8 mouse cellular contexts compared by ENCODE assay signal in the genomic region with DNA sequence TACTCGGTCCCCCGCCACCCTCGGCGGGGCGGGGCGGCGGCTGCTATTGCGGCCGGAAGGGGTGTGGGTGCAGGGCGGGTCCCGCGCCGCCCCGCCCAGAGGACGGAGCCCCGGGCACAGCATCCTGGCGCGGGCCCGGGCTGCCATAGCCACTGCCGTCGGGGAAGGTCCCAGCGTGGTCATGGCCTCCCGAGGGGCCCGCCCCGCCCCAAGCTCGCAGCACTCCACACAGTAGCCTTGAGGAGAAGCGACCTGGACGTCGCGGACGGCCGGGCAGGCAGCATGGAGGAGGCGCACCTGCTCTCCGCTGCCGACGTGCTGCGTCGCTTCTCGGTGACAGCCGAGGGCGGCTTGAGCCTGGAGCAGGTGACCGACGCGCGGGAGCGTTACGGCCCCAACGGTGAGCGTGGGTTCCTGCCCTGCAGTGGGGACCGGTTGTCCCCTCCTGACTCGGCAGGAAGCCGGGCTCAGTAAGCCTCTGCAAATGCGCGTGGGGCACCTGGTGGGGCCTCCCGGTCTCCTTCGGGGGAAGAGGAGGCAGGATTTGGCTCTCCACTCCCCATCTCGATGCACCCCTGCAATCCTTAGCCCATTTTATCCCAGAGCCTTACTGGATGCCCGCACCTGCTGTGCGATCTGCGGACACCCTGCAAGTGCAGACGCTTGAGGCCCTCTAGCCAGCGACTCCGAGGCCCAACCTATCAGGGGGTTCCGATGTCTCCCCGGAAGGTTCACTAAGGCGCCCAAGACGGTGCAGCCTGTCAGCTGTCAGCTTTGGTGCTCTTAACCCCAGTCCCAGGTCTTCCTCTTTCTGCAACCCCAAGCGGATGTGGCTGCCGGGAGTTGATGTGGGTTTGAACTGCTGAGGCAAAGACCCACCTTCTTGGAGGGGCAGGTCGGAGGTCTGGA. TPM values are rescaled to one million over a fixed set of nuclear protein-coding genes. Genes with fewer than 3 reads are reported as not detected.
DNase-seq lines count a peak whose midpoint lies in the region; ATAC-seq and TF ChIP-seq lines count a peak whose summit lies in the region.

Atp2a3 (plus strand) TSS at position 98 of the 909 bp plus-strand sequence.

- in situ Hi-C loops in CH12.LX (cut with MboI; ENCODE audit: low pct_ligation_motif_present, low pct_unique_long_range_greater_than_20kb, low sequenced_read_pairs): no loop called here

- H3K9ac ChIP-seq in CH12.LX (ENCODE audit: insufficient read depth, low read depth): peak within 1 kb of the TSS; percentile 68

- DNase-seq in CH12.LX (ENCODE audit: extremely low read depth): peak; percentile 78
- peak; percentile 30 to 44 for DNase-seq in heart, adult 9 months (ENCODE audit: low spot score in 2 of 2)
- peak; percentile 56 for DNase-seq in kidney, postnatal 10 days
- peak; percentile 90 to 91 for DNase-seq in spleen, postnatal 36 days (ENCODE audit: low spot score in 2 of 2)
- DNase-seq in urinary bladder, postnatal 4 days (ENCODE audit: low spot score in 2 of 2): no peak

- peaks cover 37 to 83% of the 10 kb centered on the region in 2 experiments for H3K4me1 ChIP-seq in CH12.LX (ENCODE audit: control insufficient read depth in 1 of 2, insufficient read depth in 2 of 2)
- peaks cover 20% of the 10 kb centered on the region for H3K4me1 ChIP-seq in bone marrow macrophage, adult 2 months (ENCODE audit: control insufficient read depth, insufficient read depth, low read length)

- peaks cover 40% of the 10 kb centered on the region for H3K79me2 ChIP-seq in CH12.LX (replicated peaks; ENCODE audit: control insufficient read depth, extremely low read depth, insufficient read depth, poor library complexity, severe bottlenecking)

- peak within 1 kb of the TSS; percentile 72 for H3K4me2 ChIP-seq in CH12.LX (ENCODE audit: insufficient read depth, low read depth, poor library complexity, severe bottlenecking)

- H3K4me3 ChIP-seq in CH12.LX (replicated peaks in 1 of 3; ENCODE audit: low read depth in 2 of 3, low read length in 2 of 3, poor library complexity in 1 of 3): peak within 1 kb of the TSS; percentile 75 to 95 (median 80)
- peak within 1 kb of the TSS; percentile 64 for H3K4me3 ChIP-seq in bone marrow macrophage, adult 2 months (ENCODE audit: insufficient read depth, low read length)

- peak; percentile 87 for TF ChIP-seq POLR2A in CH12.LX (IDR thresholded peaks at IDR 0.05; ENCODE audit: low read depth, low read length)
- 0 out of 2 replicates have a peak, but pooled peaks have one; percentile 2 for TF ChIP-seq POLR2A in bone marrow macrophage, adult 2 months (IDR thresholded peaks at IDR 0.05; ENCODE audit: borderline replicate concordance, low read depth, low read length)

- no peak; the same call in 1 of the 2 replicates for TF ChIP-seq EP300 in CH12.LX (IDR thresholded peaks at IDR 0.05; ENCODE audit: low read length)

- no peak for TF ChIP-seq RAD21 in CH12.LX (IDR thresholded peaks at IDR 0.05; ENCODE audit: low read depth, low read length)

- H3K36me3 ChIP-seq in CH12.LX (replicated peaks in 1 of 2; ENCODE audit: control insufficient read depth in 1 of 2, insufficient read depth in 1 of 2, low read length in 1 of 2): peaks cover 13 to 21% of the 10 kb centered on the region in 2 experiments

- H3K27ac ChIP-seq in CH12.LX (ENCODE audit: insufficient read depth, low read depth): peak within 1 kb of the TSS; percentile 63
- no peak within 1 kb of the TSS for H3K27ac ChIP-seq in bone marrow macrophage, adult 2 months (ENCODE audit: insufficient read depth, low read depth, low read length)

- TF ChIP-seq CTCF in CH12.LX (conservative IDR thresholded peaks at IDR 0.05 in 1 of 2, IDR thresholded peaks at IDR 0.05 in 1 of 2; ENCODE audit: low read depth in 2 of 2, low read length in 2 of 2): no peak
- TF ChIP-seq CTCF in bone marrow macrophage, adult 2 months (IDR thresholded peaks at IDR 0.05; ENCODE audit: low read depth, low read length): no peak

- dilution Hi-C loops in CH12.LX (cut with MboI; ENCODE audit: extremely low pct_ligation_motif_present, extremely low pct_unique_long_range_greater_than_20kb, low sequenced_read_pairs): no loop called here

- peak; percentile 80 for ATAC-seq in megakaryocyte, adult 5-6 weeks (ENCODE audit: poor library complexity, severe bottlenecking)
- ATAC-seq in frontal cortex, adult (ENCODE audit: low TSS enrichment): no peak

- no peaks in the 10 kb centered on the region for H3K27me3 ChIP-seq in CH12.LX (replicated peaks)

- H3K9me3 ChIP-seq in CH12.LX (replicated peaks; ENCODE audit: low read length): no peaks in the 10 kb centered on the region

TF ChIP-seq in CH12.LX, 34 proteins besides CTCF, POLR2A, EP300 and RAD21:
- TF ChIP-seq UBTF (IDR thresholded peaks at IDR 0.05; ENCODE audit: low read depth, low read length) (peak; percentile 11), MXI1 (IDR thresholded peaks at IDR 0.05; ENCODE audit: low read depth, low read length) (peak; percentile 88), USF1 (IDR thresholded peaks at IDR 0.05; ENCODE audit: low read depth, low read length) (no peak), ELF1 (IDR thresholded peaks at IDR 0.05; ENCODE audit: low read depth, low read length) (peak; percentile 58), ETS1 (conservative IDR thresholded peaks at IDR 0.05; ENCODE audit: low read depth, low read length) (peak; percentile 40), GABPA (IDR thresholded peaks at IDR 0.05; ENCODE audit: insufficient replicate concordance, low read depth, low read length) (no peak), CHD2 (IDR thresholded peaks at IDR 0.05; ENCODE audit: low read length) (no peak), POLR2AphosphoS2 (IDR thresholded peaks at IDR 0.05; ENCODE audit: low read depth, low read length) (no peak; the same call in 1 of the 2 replicates), CHD1 (IDR thresholded peaks at IDR 0.05; ENCODE audit: low read depth, low read length) (peak; percentile 72; the same call in 1 of the 2 replicates), ZNF384 (IDR thresholded peaks at IDR 0.05; ENCODE audit: low read depth, low read length) (no peak), SIN3A (IDR thresholded peaks at IDR 0.05; ENCODE audit: low read length) (peak; percentile 84), E2F4 (IDR thresholded peaks at IDR 0.05; ENCODE audit: insufficient replicate concordance, low read depth, low read length) (no peak), MAFK (IDR thresholded peaks at IDR 0.05; ENCODE audit: insufficient replicate concordance, low read length) (no peak), HCFC1 (IDR thresholded peaks at IDR 0.05; ENCODE audit: low read depth, low read length) (peak; percentile 58), ZMIZ1 (IDR thresholded peaks at IDR 0.05; ENCODE audit: low read depth, low read length) (peak; percentile 74), ZKSCAN1 (IDR thresholded peaks at IDR 0.05; ENCODE audit: borderline replicate concordance, low read depth, low read length) (no peak), NRF1 (IDR thresholded peaks at IDR 0.05; ENCODE audit: low read depth, low read length) (0 out of 2 replicates have a peak, but pooled peaks have one; percentile 17), MAZ (IDR thresholded peaks at IDR 0.05; ENCODE audit: low read depth, low read length) (0 out of 2 replicates have a peak, but pooled peaks have one; percentile 32), TCF12 (IDR thresholded peaks at IDR 0.05; ENCODE audit: low read depth, low read length) (peak; percentile 91), JUND (conservative IDR thresholded peaks at IDR 0.05; ENCODE audit: low read depth, low read length) (no peak), MAX (IDR thresholded peaks at IDR 0.05; ENCODE audit: low read length) (peak; percentile 59; the same call in 1 of the 2 replicates), PAX5 (IDR thresholded peaks at IDR 0.05; ENCODE audit: low read length) (no peak), SMC3 (IDR thresholded peaks at IDR 0.05; ENCODE audit: low read depth, low read length) (no peak), NELFE (IDR thresholded peaks at IDR 0.05; ENCODE audit: low read depth, low read length) (peak; percentile 89), MEF2A (IDR thresholded peaks at IDR 0.05; ENCODE audit: borderline replicate concordance, low read depth, low read length) (no peak), TBP (conservative IDR thresholded peaks at IDR 0.05; ENCODE audit: low read depth, low read length) (peak; percentile 51; the same call in 1 of the 2 replicates), IRF4 (IDR thresholded peaks at IDR 0.05; ENCODE audit: low read depth, low read length) (peak; percentile 8; the same call in 1 of the 2 replicates), BHLHE40 (IDR thresholded peaks at IDR 0.05; ENCODE audit: low read depth, low read length) (no peak), KAT2A (IDR thresholded peaks at IDR 0.05; ENCODE audit: insufficient replicate concordance, low read length) (no peak), USF2 (conservative IDR thresholded peaks at IDR 0.05; ENCODE audit: low read depth, low read length) (no peak), RCOR1 (conservative IDR thresholded peaks at IDR 0.05; ENCODE audit: low read depth, low read length) (peak; percentile 22; the same call in 1 of the 2 replicates), ZC3H11A (IDR thresholded peaks at IDR 0.05; ENCODE audit: low read depth, low read length) (no peak), JUN (IDR thresholded peaks at IDR 0.05; ENCODE audit: insufficient read depth, low read depth, low read length) (no peak), MYC (IDR thresholded peaks at IDR 0.05; ENCODE audit: low read depth, low read length) (0 out of 2 replicates have a peak, but pooled peaks have one; percentile 4)

RNA-seq across cellular contexts. Expression of gene Atp2a3, which starts in this region (rescaled TPM):
- total RNA-seq in CH12.LX (2012; rRNA removed) (136 and 218 TPM in 2 replicates), CH12.LX (2014; rRNA removed) (44.1 and 61.4 TPM in 2 replicates)
- polyA plus RNA-seq in CH12.LX (2012; ENCODE audit: insufficient read length, low read depth): 255 and 279 TPM in 2 replicates
- 6.7 TPM in 2 replicates for polyA plus RNA-seq in bone marrow macrophage, adult 2 months (2012; ENCODE audit: insufficient read depth, insufficient read length, missing spikeins)
- total RNA-seq in megakaryocyte, adult 5-6 weeks (2015): 83.5 and 92.8 TPM in 2 replicates
- 79.8 and 123 TPM in 2 replicates for total RNA-seq in megakaryocyte, adult 5-6 weeks (2017)

Comparison
In these comparisons a context has a peak if more than half of its experiments do, and no peak if none do; other contexts are left out.
1. RNA of gene Atp2a3 (polyA plus RNA-seq): 255 to 279 TPM in CH12.LX; 6.7 TPM in bone marrow macrophage, adult 2 months; every median in the first group is over 10 times any median in the second.
2. DNase-seq: peak in CH12.LX (single experiment), heart, adult 9 months (2 of 2), kidney, postnatal 10 days (single experiment) and spleen, postnatal 36 days (2 of 2); none in urinary bladder, postnatal 4 days (0 of 2).